Mouse (Mus musculus) left cerebral cortex, adult 11 months (tissue): ENCODE data around the gene Ccdc116.
"Not testable (repeated sequence)": the region's sequence is repeated elsewhere in the genome, so short reads cannot be mapped to it uniquely, and the experiment has no call there.

Source experiments
- DNase-seq: peaks from one replicate; pipeline ENCODE4 v3.0.0; 2022; ENCODE audit warnings: low spot score

Ccdc116 gene

GRCm38 (mm10) chr16:17146772-17147235 is at the start of gene Ccdc116:
Gene Ccdc116 (minus strand): TSS chr16:17147229.
- peak; percentile 71 for DNase-seq

DNA sequence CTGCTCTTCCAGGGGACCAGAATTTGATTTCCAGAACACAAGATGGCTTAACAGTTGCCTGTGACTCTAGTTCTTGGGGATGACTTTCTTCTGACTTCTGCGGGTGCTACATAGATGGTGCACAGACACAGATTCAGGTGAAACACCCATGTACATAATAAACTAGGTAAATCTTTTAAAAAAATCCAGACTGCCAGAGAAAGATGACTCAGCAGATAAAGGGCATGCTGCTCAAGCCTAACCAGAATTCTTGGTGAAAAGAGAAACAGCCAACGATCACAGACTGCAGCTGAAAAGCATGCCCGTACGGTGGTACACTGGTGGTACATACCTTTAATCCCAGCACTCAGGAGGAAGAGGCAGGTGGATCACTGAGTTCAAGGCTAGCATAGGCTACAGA is 46.8 kb upstream of the Ccdc116 start:
- DNase-seq, result no peak

GRCm38 (mm10) chr16:17185475-17185874 is 38.4 kb upstream of the Ccdc116 start:
- DNase-seq, result no peak

DNA sequence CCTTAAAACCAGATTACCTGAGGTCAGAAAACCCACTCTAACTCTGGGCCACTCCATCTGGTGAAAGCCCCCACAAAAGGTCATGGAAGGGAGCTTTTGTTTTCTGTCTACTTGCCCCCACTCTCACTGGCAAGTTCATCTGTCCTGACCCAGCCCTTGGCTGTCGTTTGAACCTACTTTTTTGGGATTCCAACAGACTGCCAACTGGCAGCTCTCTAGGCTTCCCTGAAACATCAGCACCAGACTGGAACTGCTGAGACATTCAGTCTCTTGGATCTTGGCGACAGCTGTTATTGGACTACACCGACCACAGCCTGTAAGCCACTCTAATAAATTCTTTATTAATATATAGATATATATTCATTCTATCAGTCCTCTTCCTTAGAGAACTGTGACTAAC is 36.0 kb upstream of the Ccdc116 start:
- no peak for DNase-seq

DNA sequence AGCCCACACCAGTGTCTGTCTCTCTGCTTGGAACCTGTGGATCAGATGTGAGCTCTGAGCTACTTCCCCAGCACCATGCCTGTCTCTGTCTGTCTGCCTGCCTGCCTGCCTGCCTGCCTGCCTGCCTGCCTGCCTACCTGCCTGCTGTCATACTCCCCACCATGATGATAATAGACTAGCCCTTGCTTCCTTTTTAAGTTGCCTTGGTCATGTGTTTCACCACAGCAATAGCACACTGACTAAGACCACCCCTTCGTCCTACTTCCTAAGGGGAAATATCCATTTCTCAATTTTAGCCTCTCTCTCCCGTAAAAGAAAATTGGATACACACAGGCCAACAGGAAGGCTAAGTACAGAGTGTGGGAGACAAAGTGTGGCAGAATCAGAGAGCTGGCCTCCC is 35.1 kb upstream of the Ccdc116 start:
- no peak for DNase-seq

DNA sequence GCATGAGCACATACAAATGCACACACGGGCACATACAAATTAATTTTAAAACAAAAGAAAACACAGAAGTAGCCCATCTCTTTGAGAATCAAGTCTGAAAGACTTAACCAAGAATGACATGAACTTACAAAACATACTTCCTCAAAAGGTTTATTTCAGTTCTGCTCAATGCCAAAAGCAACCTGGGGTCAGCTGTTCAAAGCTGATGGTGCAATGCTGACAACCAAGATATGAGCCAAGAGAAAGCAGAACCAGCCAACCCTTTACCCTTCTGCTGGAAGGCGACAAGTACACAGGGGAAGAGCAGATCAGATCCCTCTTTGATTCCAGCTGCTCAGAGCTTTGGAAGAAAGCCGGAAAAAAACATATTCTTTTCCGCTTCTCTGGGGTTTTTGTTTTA is 34.4 kb upstream of the Ccdc116 start:
- DNase-seq, result no peak

GRCm38 (mm10) chr16:17179706-17180105 is 32.7 kb upstream of the Ccdc116 start:
- no peak for DNase-seq

DNA sequence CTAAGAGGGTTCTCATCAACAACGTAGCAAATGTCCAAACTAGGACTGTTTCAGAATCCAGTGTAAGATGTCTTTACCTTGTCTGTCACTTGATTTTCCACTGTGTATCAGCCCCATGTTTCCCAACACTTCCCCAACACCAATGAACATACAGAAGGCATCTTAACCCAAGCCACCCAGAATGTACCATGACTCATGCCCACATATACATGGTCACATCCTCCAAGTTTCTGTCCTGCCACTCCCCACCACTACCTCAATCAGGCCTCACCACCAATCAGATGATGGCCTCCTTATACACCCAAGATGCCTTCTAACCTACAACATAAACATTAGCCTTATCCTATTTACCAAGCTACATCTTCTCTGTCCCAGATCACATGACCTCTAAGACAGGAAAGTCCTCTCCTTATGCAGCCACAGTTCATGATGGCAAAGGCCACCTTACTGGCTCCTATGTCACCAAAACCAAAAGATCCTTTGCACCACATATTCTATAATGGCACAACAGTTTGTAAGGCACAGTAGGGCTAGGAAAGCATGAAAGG is 30.7 kb upstream of the Ccdc116 start:
- DNase-seq, result no peak

- DNase-seq, result no peak
Measured at GRCm38 (mm10) chr16:17175765-17176164, 28.7 kb upstream of the Ccdc116 start.

DNA sequence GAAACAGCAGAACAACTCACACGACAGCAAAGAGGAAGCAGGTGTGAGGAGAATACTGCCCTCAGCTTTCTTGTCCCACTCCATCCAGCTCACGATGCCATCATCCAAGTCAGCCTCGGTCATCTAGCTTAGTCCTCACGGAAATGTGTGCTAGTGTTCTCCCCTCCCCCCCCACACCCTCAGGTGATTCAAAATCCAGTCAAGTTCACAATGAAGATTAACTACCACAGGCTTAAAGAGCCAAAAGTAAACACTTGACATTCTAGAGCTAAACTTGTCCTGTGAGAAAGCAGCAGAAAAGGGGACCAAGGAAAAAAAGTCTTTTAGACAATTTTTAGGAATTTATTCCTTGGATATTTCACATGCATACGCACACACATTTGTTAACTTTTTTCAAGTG is 21.0 kb upstream of the Ccdc116 start:
- DNase-seq, result no peak

GRCm38 (mm10) chr16:17167179-17167578 is 20.1 kb upstream of the Ccdc116 start:
- DNase-seq, result no peak

DNA sequence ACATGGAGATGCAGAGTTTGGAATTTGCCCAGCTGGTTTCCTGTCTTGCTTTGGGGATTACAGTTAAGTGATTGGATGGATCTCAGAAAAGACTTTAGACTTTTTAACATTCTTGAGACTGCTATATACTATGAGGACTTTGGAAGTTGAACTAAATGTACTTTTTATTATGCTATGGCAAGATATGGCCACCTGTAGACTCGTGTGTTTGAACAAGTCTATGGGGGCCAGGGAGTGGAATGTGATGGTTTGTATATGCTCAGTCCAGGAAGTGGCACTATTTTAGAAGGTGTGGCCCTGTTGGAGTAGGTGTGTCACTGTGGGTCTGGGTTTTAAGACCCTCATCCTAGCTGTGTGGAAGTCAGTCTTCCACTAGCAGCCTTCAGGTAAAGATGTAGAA is 18.4 kb upstream of the Ccdc116 start:
- DNase-seq, result not testable (repeated sequence)

DNA sequence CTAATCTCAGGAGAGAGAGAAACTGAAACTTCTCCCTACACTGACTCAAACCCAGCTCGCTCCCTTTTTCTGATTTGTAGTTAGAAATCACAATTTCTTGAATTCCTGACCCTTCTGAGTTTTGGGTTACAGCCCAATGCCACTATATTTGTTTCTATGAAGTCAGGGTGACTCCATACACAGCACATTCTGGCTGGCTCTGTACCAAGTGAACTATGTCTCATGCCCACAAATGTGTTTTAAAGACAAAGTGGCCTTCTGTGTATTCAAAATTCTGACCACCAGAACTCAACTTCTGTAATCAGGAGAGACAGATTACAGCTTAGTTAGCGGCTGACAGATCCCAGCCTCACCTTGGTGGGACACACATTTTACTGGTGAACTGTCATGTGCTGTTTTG is 7.3 kb upstream of the Ccdc116 start:
- no peak for DNase-seq

DNA sequence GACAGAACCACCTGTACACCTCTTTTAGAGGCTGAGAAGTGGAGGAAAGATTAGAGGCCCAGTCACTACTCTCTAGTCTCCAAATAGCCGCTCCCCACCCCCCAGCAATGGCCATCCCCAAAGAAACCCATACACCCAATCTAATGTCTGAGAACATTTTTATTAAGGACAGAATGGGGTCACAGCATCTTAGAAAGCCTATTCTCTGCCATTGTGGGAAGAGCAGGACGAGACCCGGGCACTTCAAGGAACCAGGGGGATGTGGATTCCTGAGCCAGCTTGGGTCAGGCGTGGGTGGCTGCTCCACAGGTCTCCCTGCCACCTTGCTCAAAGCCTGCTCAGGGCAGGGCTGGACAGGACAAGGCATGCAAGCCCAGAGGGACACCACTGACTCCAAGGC is 4.8 kb upstream of the Ccdc116 start:
- no peak for DNase-seq

DNA sequence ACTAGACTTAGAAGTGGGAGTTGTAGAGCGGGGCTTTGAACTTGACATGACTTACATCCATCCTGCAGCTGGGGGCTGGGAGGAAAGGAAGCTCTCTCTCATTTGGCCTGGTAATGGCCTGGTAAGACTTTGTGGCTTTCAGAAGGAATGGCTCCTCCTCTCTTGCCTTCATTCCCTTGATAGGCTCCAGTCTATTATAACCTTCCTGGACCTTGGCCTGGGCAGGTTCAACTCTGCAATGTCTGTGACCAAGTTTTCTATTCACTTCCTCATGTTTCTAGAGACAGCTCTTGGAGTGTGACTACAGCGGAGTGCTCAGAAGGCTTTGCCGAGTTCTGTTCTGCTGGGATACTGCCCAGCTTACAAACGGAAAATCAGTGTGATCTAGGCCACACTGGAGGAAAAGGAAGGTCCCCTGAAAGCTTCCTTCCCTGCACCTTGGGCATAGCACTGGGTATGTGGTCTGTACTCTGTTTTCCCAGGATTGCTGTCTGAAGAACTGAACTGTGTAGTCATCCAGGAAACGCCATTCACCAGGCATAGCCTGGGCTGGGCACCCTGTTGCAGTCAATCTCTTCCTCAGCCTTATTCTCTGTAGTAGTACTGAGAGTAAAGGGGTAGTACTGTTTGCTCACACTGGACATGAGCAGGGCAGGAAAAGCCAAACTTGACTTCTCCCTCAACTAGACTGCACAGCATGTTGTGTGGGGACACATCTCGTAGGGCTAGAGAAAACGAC is 3.7 kb upstream of the Ccdc116 start:
- no peak for DNase-seq

DNA sequence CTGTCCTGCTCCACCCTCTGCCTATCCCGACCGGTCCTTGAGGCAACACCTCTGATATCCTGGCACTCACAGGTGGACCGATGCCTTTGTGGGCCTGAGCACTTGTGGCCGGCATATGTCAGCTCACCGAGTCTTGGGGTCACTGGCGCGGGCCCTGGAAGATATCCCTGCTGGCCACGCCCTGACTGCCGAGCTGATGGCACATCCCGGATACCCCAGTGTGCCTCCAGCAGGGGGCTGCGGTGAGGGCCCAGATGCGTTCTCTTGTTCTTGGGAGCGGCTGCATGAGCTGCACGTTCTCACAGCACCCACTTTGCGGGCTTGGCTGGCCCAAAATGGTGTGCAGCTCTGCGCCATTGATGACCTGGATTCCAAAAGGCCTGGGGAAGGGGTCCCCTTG is 1.1 kb upstream of the Ccdc116 start:
- DNase-seq, result no peak

DNA sequence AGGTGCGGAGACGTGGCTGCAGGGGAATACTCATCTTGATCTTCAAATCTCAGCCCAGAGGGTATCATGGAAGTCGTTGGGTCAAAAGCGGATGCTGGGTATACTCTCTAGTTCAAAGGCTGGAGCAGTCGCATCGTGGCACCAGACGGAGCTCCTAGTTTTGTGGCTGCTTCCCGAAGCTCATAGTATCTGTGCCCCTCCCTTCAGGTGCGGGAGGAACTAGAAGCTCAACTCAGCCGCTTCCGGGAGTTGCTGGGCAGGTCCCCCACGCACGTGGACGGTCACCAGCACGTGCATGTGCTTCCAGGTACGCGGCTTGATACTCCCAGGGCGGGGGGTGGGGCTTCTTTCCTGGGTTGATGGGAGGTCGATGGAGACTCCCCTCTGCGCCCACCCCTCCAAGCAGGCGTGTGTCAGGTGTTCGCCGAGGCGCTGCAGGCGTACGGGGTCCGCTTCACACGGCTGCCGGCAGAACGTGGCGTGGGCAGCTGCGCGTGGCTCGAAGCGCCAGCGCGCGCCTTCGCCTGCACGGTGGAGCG is 431 bp upstream of the Ccdc116 start:
- DNase-seq, result peak; percentile 23

DNA sequence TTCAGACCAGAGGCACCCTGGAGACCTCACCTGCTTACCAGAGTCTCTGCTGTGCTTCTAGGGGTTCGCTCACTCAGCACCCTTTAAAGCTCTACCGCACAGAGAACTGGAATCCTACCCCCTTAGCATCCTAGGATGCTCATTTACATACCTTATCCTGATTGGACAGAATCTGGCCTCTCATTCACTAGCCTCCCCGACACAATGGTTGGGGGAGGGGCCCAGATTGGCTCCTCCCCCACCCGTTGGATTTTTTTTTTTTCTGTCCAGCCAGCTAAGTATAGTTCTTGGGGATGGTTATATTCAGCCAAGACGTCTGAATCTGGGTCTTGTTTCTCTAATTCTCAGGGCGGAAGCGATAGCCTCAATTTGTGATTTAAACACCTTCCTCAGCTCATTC is 2.7 kb downstream of the Ccdc116 start, which contains the start of gene Ydjc:
Ydjc (plus strand) TSS at position 283 of the 400 bp plus-strand sequence.
- no peak for DNase-seq

GRCm38 (mm10) chr16:17137355-17137754 is 9.7 kb downstream of the Ccdc116 start:
- DNase-seq, result no peak

GRCm38 (mm10) chr16:17132906-17133200 is 14.2 kb downstream of the Ccdc116 start:
- DNase-seq, result no peak

DNA sequence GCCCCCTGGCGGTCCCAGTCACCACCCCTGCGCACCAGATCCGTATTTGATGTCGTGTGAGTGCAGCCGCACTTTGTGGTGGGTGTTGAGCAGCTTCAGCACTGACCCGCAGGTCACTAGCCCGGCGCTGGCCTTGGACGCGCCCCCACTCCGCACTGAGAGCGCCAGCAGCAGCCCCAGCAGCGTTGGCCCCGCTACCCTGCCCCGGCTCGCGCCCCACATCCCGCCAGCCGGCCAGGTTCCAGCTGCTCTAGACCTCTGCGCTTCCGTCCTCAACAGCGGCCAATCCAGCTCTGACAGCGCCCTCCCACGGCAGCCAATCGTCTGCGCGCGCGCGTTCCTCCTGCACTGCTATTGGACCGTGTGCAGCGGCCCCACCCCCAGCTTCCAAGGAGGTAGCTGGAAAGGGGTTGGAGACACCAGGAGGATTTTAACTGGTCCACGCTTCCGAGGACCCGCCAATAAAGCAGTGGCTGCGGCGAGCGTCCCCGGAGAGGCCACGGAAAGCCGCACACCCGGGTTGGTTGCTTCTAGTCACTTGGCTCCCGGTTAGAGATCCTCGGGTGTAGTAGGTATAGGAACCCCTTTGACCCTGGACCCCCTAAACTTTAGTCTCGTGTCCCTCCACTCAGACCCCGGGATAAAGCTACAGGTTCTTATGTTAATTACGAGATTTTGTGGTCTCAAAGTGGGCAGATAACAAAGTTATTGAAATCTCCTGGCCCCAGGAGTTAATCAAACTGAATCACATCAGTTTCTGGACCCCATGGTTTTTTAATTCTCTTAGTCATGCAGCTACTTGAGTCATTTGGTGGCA is 14.7 kb downstream of the Ccdc116 start, which contains the start of gene Sdf2l1:
Sdf2l1 (minus strand) TSS at position 295 of the 817 bp plus-strand sequence.
- DNase-seq, result peak; percentile 97

DNA sequence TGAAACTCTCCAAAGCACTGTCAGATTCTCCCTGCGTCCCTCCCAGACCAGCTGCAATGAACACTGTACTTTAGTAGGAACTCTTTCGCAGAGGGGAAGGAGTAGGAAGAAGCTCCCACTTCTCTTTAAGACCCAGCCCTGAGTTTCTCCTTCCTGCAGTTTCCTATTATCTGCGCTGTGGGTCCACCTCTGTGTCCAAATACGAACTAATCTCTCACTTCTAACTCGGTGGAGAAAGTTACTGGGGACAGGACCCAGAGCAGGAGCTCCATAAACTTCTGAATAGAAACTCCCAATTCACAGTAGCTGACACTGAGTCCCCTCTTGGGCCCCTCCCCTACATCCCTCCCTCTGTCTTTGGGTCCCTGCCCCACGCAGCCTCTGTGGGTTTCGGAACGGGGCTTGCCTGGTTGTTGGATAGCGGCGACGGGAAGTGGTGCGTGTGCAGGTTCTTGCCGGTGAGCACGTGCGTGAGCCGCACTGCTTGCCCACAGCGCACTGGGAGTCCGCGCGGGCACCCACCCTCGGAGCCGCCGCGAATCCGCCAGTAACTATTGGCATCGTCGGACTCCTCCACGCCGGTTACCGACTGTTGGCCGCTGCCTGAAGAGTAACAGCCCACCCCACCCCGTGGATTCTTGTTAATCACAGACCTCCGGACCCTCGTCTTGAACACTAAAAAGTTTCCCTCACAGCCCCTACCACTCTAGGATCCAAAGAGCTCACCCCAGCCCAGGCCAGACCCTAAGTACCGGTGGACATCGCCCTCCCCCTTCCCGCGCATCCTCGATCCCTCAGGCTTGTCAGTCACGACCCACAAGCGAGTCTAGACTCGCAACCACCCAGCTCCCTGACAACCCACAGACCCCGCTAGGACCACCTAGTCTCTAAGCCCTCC is 15.6 kb downstream of the Ccdc116 start:
- DNase-seq, result no peak
